Mouse (Mus musculus) hindbrain, embryonic 16.5 days (tissue): Measurements from ENCODE around the gene Mrgprg. TPM values are rescaled to one million over a fixed set of nuclear protein-coding genes. Genes with fewer than 3 reads are reported as not detected.

Experiments used
- ATAC-seq: fragments of 200-750 bp; cut with Nextera tagmentation; 2 replicates; pipeline ENCODE4 v1.8.0; 2017; ENCODE audit warnings: moderate TSS enrichment, moderate library complexity
- H3K27ac ChIP-seq: fragments of 300-500 bp; sonication (generic); 2 replicates; pipeline ENCODE4 v1.5.1; 2014; ENCODE audit warnings: low read depth, mild to moderate bottlenecking, control low read depth, low read length, moderate library complexity
- H3K27me3 ChIP-seq: fragments of 300-500 bp; sonication (generic); replicated peaks from 2 replicates; pipeline ENCODE4 v1.6.1; 2014; ENCODE audit warnings: low read length; ENCODE audit not compliant: control insufficient read depth, insufficient read depth
- H3K36me3 ChIP-seq: fragments of 300-500 bp; sonication (generic); 2 replicates; pipeline ENCODE4 v1.6.1; 2014; ENCODE audit warnings: mild to moderate bottlenecking, low read length, moderate library complexity, mixed read lengths; ENCODE audit not compliant: control insufficient read depth, insufficient read depth
- H3K4me1 ChIP-seq: fragments of 300-500 bp; sonication (generic); 2 replicates; pipeline ENCODE4 v1.6.1; 2014; ENCODE audit warnings: low read depth, low read length; ENCODE audit not compliant: control insufficient read depth, insufficient read depth
- H3K4me2 ChIP-seq: fragments of 300-500 bp; sonication (generic); 2 replicates; pipeline ENCODE4 v1.6.1; 2014; ENCODE audit warnings: mild to moderate bottlenecking, low read length, control low read depth, moderate library complexity
- H3K4me3 ChIP-seq: fragments of 300-500 bp; sonication (generic); 2 replicates; pipeline ENCODE4 v1.5.1; 2014; ENCODE audit warnings: mild to moderate bottlenecking, low read length, control low read depth, moderate library complexity
- H3K9ac ChIP-seq: fragments of 300-500 bp; sonication (generic); 2 replicates; pipeline ENCODE4 v1.6.1; 2014; ENCODE audit warnings: low read depth, mild to moderate bottlenecking, control low read depth, low read length, moderate library complexity
- H3K9me3 ChIP-seq: fragments of 300-500 bp; sonication (generic); 2 replicates; pipeline ENCODE4 v1.6.1; 2014; ENCODE audit warnings: mild to moderate bottlenecking, low read length, moderate library complexity; ENCODE audit not compliant: control insufficient read depth
- WGBS: fragments of 180-500 bp; shearing (Covaris S2); extraction: QIAGEN DNeasy Blood & Tissue Kit; methylation state at CpG from one replicate; pipeline ENCODE4 v1.1.7; 2014; 5-methylcytosine and 5-hydroxymethylcytosine counted together
- polyA plus RNA-seq: library from polyadenylated mRNA; unstranded; fragments of >200 nt; fragmentation: Nextera tagmentation; extraction: Ambion mirVana; gene quantifications from 2 replicates; pipeline ENCODE4 v1.2.1, GENCODE M21; 2015

Mrgprg gene
- not detected in 2 replicates for polyA plus RNA-seq

DNA sequence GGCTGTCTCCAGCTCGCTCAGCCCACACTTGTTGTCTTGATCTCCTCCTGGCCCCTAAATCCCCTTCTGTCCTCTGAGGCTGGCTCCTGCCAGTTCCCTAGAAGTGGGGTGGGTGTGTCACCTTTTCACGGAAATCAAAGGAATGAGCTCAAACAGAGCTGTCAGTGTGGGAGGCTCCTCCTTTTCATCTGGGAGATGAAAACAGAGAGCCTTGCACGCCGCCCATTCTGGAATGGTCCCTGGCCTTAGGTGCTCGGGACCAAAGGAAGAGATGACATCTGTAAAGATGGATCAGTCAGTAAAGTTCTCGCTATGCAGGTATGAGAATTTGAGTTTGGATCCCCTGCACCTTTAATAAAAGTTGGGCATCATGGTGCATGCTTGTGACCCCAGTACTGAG, at the start of gene Mrgprg:
Gene Mrgprg (minus strand): TSS at position 101 of the 400 bp plus-strand sequence.
- Histone ChIP-seq H3K4me2 (no peak within 1 kb of the TSS), H3K4me3 (no peak within 1 kb of the TSS), H3K9me3 (no peaks in the 10 kb centered on the region), H3K36me3 (no peaks in the 10 kb centered on the region), H3K27me3 (peaks cover 8% of the 10 kb centered on the region; the same call in 1 of the 2 replicates), H3K9ac (no peak within 1 kb of the TSS), H3K27ac (no peak within 1 kb of the TSS), H3K4me1 (no peaks in the 10 kb centered on the region)
- ATAC-seq: no peak
- WGBS: 52% methylated on average over 6 of the region's 6 CpGs

DNA sequence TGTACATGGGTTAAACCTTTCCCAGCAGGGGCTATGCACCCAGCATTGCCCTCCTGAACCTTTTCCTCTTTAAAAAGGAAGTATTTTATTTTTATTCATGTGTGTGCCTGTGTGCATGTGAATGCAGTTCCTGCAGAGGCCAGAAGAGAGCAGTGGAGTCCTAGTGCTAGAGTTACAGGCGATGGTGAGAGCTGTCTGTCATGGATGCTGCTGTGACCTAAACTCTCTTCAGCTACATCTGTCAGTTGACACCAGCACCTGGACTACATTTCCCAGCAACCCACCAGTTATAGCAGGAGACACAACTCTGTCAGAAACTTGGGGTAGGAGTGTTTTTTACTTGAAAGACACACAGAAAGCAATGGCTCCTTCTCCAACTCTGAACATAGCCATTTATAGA, 42.1 kb upstream of the Mrgprg start:
- Histone ChIP-seq H3K4me2 (no peak overlapping the region), H3K36me3 (peaks cover 22% of the 10 kb centered on the region), H3K4me3 (no peak overlapping the region), H3K9me3 (no peaks in the 10 kb centered on the region), H3K27me3 (no peaks in the 10 kb centered on the region), H3K27ac (no peak overlapping the region), H3K4me1 (no peaks in the 10 kb centered on the region), H3K9ac (no peak overlapping the region)
- no peak for ATAC-seq
- 62% methylated on average over 1 of the region's 1 CpGs for WGBS

- Histone ChIP-seq H3K27ac (no peak overlapping the region), H3K9ac (no peak overlapping the region), H3K4me2 (no peak overlapping the region), H3K36me3 (peaks cover 17% of the 10 kb centered on the region), H3K4me1 (no peaks in the 10 kb centered on the region), H3K4me3 (no peak overlapping the region), H3K9me3 (no peaks in the 10 kb centered on the region), H3K27me3 (no peaks in the 10 kb centered on the region)
- ATAC-seq: peak; percentile 69
- WGBS: 46% methylated on average over 5 of the region's 5 CpGs
Observed at GRCm38 (mm10) chr7:143805199-143805624, 38.4 kb upstream of the Mrgprg start.

DNA sequence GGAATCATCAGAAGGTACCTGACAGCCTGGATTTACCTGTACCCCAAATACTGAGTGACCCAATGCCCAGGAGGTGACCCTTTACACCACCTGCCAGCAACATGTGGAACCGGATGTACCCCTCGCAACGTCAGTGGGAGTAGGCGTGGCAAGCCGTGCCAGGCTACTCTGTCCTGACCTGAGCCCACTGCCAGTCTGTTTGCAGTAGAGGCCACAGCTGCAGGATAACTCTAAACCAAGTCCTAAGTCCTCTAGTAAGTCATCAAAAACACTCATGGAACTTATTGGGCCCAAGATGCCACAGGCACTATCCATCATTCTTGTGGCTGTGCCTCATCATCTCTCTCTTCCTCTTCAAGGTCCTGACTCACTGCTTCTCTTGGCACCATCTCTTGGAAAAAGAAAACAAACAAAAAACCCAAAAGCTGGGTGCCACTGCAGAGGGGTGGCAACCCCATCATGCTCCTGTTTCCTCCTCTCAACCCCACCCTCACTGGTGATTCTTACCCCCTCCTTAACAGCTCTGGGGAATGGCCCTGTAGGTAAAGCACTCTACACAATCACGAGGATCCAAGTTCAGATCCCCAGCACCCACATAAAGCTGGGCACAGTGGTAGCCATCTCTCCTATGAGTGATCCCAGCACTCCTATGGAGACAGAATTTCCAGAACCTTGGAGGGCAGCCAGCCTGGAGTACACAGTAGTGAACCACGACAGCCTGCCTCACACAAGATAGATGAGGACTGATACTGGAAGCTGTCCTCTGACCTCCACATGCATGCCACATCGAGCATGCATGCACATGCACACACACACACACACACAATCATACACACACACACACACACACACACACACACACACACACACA, 34.6 kb upstream of the Mrgprg start:
- Histone ChIP-seq H3K36me3 (peaks cover 22% of the 10 kb centered on the region; the same call in 1 of the 2 replicates), H3K9me3 (no peaks in the 10 kb centered on the region), H3K27ac (no peak overlapping the region), H3K9ac (no peak overlapping the region), H3K4me2 (no peak overlapping the region), H3K4me3 (no peak overlapping the region), H3K27me3 (no peaks in the 10 kb centered on the region), H3K4me1 (no peaks in the 10 kb centered on the region)
- ATAC-seq: no peak
- 88% methylated on average over 8 of the region's 8 CpGs for WGBS

DNA sequence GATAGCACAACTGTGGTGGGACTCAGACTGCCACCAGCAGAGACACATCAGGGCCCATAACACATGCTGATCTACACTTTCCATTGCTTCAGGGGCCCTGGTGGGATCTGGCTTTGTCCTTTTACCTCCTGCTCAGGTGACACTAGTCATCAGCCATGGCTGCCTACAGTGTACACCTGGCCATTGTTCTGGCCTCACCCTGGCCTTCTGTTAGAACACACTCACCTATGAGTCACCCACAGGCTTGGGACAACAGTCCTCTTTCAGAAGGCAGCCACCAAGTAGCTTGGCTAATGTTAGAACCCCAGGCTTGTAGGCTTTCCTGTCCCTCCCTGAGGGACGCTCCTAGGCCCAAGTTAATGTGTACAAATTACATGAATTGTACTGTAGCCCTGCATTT, 34.0 kb upstream of the Mrgprg start:
- H3K36me3 ChIP-seq: peaks cover 22% of the 10 kb centered on the region; the same call in 1 of the 2 replicates
- 85% methylated on average over 1 of the region's 1 CpGs for WGBS
- no peak overlapping the region for H3K27ac ChIP-seq
- no peaks in the 10 kb centered on the region for H3K9me3 ChIP-seq
- H3K4me2 ChIP-seq: no peak overlapping the region
- no peaks in the 10 kb centered on the region for H3K4me1 ChIP-seq
- ATAC-seq: no peak
- no peaks in the 10 kb centered on the region for H3K27me3 ChIP-seq
- H3K4me3 ChIP-seq: no peak overlapping the region
- H3K9ac ChIP-seq: no peak overlapping the region

- ATAC-seq: no peak
Observed at GRCm38 (mm10) chr7:143798783-143799182, 32.0 kb upstream of the Mrgprg start.

GRCm38 (mm10) chr7:143793121-143793520, 26.3 kb upstream of the Mrgprg start:
- H3K27ac ChIP-seq: no peak overlapping the region
- H3K27me3 ChIP-seq: no peaks in the 10 kb centered on the region
- no peak overlapping the region for H3K9ac ChIP-seq
- WGBS: 78% methylated on average over 4 of the region's 4 CpGs
- H3K36me3 ChIP-seq: peaks cover 8% of the 10 kb centered on the region; the same call in 1 of the 2 replicates
- H3K4me3 ChIP-seq: no peak overlapping the region
- H3K9me3 ChIP-seq: no peaks in the 10 kb centered on the region
- no peak for ATAC-seq
- H3K4me2 ChIP-seq: no peak overlapping the region
- H3K4me1 ChIP-seq: no peaks in the 10 kb centered on the region

More at GRCm38 (mm10) chr7:143798783-143799182, 32.0 kb upstream of the Mrgprg start:
- Histone ChIP-seq H3K27me3 (no peaks in the 10 kb centered on the region), H3K36me3 (peaks cover 22% of the 10 kb centered on the region; the same call in 1 of the 2 replicates), H3K4me1 (no peaks in the 10 kb centered on the region), H3K27ac (no peak overlapping the region), H3K4me2 (no peak overlapping the region), H3K9ac (no peak overlapping the region), H3K9me3 (no peaks in the 10 kb centered on the region), H3K4me3 (no peak overlapping the region)
- 93% methylated on average over 4 of the region's 4 CpGs for WGBS

DNA sequence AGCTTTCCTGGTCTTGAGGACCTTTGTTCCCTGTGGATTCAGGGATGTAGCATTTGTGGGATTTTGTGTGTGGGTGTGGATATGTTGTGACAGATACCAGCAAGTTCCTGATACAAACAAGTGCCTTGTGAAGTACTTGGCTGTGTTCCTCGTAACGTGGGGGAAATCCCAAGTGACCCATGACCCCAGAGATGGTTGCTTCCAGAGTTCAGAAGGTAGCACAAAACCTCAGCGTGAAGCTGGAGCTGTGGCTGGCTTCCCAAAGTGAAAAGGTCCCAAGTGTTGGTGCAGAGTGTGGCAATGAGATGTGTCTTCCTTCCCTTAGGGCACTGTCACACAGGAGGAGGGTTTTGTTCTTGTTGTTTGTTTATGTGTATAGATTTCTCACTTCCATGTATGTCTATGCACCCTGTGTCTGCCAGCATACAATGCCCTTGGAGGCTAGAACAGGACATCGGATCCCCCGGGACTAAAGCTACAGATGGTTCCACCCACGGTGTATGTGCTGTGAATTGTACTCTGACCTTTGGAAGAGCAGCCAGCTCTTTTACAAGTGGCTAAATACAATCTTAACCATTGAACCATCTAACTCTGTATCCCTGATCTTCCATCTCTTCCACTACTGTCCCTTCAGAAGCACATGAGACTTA, 25.7 kb upstream of the Mrgprg start:
- no peaks in the 10 kb centered on the region for H3K27me3 ChIP-seq
- H3K9me3 ChIP-seq: no peaks in the 10 kb centered on the region
- no peaks in the 10 kb centered on the region for H3K4me1 ChIP-seq
- 0 out of 2 replicates have a peak, but pooled peaks cover 3% of the 10 kb centered on the region for H3K36me3 ChIP-seq
- H3K27ac ChIP-seq: no peak overlapping the region
- no peak overlapping the region for H3K9ac ChIP-seq
- H3K4me3 ChIP-seq: no peak overlapping the region
- 84% methylated on average over 6 of the region's 6 CpGs for WGBS
- ATAC-seq: no peak
- no peak overlapping the region for H3K4me2 ChIP-seq
